Mouse (Mus musculus) small intestine, adult 2 months (tissue): Measurements from ENCODE around the gene Apon.
"Not testable (repeated sequence)": the region's sequence is repeated elsewhere in the genome, so short reads cannot be mapped to it uniquely, and the experiment has no call there.

Experiments used
- CTCF ChIP-seq: fragments of 200-500 bp; IDR thresholded peaks from 2 replicates; pipeline ENCODE4 v1.5.1; 2012; ENCODE audit warnings: low read depth, mild to moderate bottlenecking, control low read depth, inconsistent platforms, low read length, moderate library complexity, mixed read lengths; ENCODE audit not compliant: insufficient replicate concordance, insufficient read length; ENCODE audit errors: extremely low read depth
- POLR2A ChIP-seq: fragments of 200-500 bp; IDR thresholded peaks from 2 replicates; pipeline ENCODE4 v1.6.1; 2012; ENCODE audit warnings: low read depth, mild to moderate bottlenecking, control low read depth, inconsistent platforms, low read length, moderate library complexity

DNA sequence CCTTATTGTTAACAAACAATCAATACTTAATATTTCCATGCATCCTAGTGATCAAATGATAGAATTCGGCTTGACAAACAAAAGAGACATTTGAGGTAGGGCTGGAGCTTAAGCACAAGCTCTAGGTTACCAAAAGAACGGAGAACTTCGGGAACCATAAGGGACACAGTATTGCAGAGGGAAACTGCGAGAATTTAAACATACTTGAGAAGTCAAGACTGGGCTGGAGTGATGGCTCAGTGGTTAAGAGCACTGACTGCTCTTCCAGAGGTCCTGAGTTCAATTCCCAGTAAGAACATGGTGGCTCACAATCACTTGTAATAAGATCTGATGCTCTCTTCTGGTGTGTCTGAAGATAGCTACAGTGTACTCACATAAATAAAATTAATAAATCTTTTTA is 39.8 kb upstream of the Apon start:
- TF ChIP-seq CTCF, POLR2A: not testable (repeated sequence)
